Mouse (Mus musculus) small intestine, adult 2 months (tissue): ENCODE measurements around the gene Npb. TPM values are rescaled to one million over a fixed set of nuclear protein-coding genes. Genes with fewer than 3 reads are reported as not detected.

Experiments
- H3K27ac ChIP-seq: fragments of 200-500 bp; 2 replicates; pipeline ENCODE4 v1.5.1; 2012; ENCODE audit warnings: low read depth, low read length, control low read depth, inconsistent platforms; ENCODE audit not compliant: insufficient read depth
- H3K27me3 ChIP-seq: fragments of 200-500 bp; 2 replicates; pipeline ENCODE4 v1.6.1; 2012; ENCODE audit warnings: mild to moderate bottlenecking, moderate library complexity, low read length, inconsistent platforms; ENCODE audit not compliant: control insufficient read depth, insufficient read depth
- H3K36me3 ChIP-seq: fragments of 200-500 bp; 2 replicates; pipeline ENCODE4 v1.6.1; 2012; ENCODE audit warnings: mild to moderate bottlenecking, low read length, control low read depth, inconsistent platforms; ENCODE audit not compliant: control insufficient read depth, insufficient read depth
- H3K4me1 ChIP-seq: fragments of 200-500 bp; 2 replicates; pipeline ENCODE4 v1.6.1; 2012; ENCODE audit warnings: low read length, inconsistent platforms, mixed read lengths; ENCODE audit not compliant: control insufficient read depth, insufficient read depth, insufficient read length
- H3K4me3 ChIP-seq: fragments of 200-500 bp; 2 replicates; pipeline ENCODE4 v1.5.1; 2012; ENCODE audit warnings: low read depth, mild to moderate bottlenecking, control low read depth, inconsistent platforms, low read length, moderate library complexity
- CTCF ChIP-seq: fragments of 200-500 bp; IDR thresholded peaks from 2 replicates; pipeline ENCODE4 v1.5.1; 2012; ENCODE audit warnings: low read depth, mild to moderate bottlenecking, control low read depth, inconsistent platforms, low read length, moderate library complexity, mixed read lengths; ENCODE audit not compliant: insufficient replicate concordance, insufficient read length; ENCODE audit errors: extremely low read depth
- POLR2A ChIP-seq: fragments of 200-500 bp; IDR thresholded peaks from 2 replicates; pipeline ENCODE4 v1.6.1; 2012; ENCODE audit warnings: low read depth, mild to moderate bottlenecking, control low read depth, inconsistent platforms, low read length, moderate library complexity
- WGBS: fragments of 180-500 bp; shearing (Covaris S2); methylation state at CpG from one replicate; pipeline ENCODE4 v1.1.7; 2018; 5-methylcytosine and 5-hydroxymethylcytosine counted together
- polyA plus RNA-seq: library from polyadenylated mRNA; depleted of rRNA; stranded (reverse); fragments of >200 nt; gene quantifications from 2 replicates; pipeline ENCODE4 v1.2.3, GENCODE M21; 2012; rRNA removed

The Npb gene
- polyA plus RNA-seq, 1 experiment, result 0.98 TPM

- WGBS, result 74% methylated on average over 3 of the region's 3 CpGs
Measured at GRCm38 (mm10) chr11:120651872-120652271, 43.6 kb downstream of the Npb start.

GRCm38 (mm10) chr11:120654741-120655140, 46.5 kb downstream of the Npb start:
- no peaks in the 10 kb centered on the region for H3K36me3 ChIP-seq
- peaks cover 9% of the 10 kb centered on the region for H3K27me3 ChIP-seq
- WGBS, result 79% methylated on average over 3 of the region's 3 CpGs
- no peak overlapping the region for H3K4me3 ChIP-seq
- no peak overlapping the region for H3K27ac ChIP-seq
- no peak for TF ChIP-seq CTCF
- TF ChIP-seq POLR2A, result no peak
- peaks cover 3% of the 10 kb centered on the region for H3K4me1 ChIP-seq

More at GRCm38 (mm10) chr11:120651872-120652271, 43.6 kb downstream of the Npb start:
- H3K4me1 ChIP-seq, result peaks cover 2% of the 10 kb centered on the region; the same call in 1 of the 2 replicates
- TF ChIP-seq POLR2A, result no peak
- TF ChIP-seq CTCF, result no peak
- H3K27ac ChIP-seq, result no peak overlapping the region
- H3K4me3 ChIP-seq, result no peak overlapping the region
- H3K27me3 ChIP-seq, result no peaks in the 10 kb centered on the region
- H3K36me3 ChIP-seq, result no peaks in the 10 kb centered on the region

- 59% methylated on average over 4 of the region's 4 CpGs for WGBS
- H3K4me1 ChIP-seq, result peaks cover 13% of the 10 kb centered on the region
- no peaks in the 10 kb centered on the region for H3K36me3 ChIP-seq
- H3K27ac ChIP-seq, result no peak overlapping the region
- H3K4me3 ChIP-seq, result no peak overlapping the region
- H3K27me3 ChIP-seq, result peaks cover 34% of the 10 kb centered on the region
- TF ChIP-seq POLR2A, result no peak
- TF ChIP-seq CTCF, result no peak
Measured at GRCm38 (mm10) chr11:120657301-120657700, 49.0 kb downstream of the Npb start.

Other genes with a start within 250 kb of the Npb start
- gene Fscn2, start 246.9 kb upstream of the Npb start, polyA plus RNA-seq, result not detected in 2 replicates
- gene Faap100, start 229.7 kb upstream of the Npb start, polyA plus RNA-seq, result 32.0 and 49.2 TPM in 2 replicates
- 29.0 and 54.8 TPM in 2 replicates for gene Nploc4, start 170.8 kb upstream of the Npb start, polyA plus RNA-seq
- gene Tspan10, start 165.8 kb upstream of the Npb start, polyA plus RNA-seq, result 0.15 and 0.60 TPM in 2 replicates
- gene Pde6g, start 155.0 kb upstream of the Npb start, polyA plus RNA-seq, result 0.43 TPM in 2 replicates
- 16.6 and 23.6 TPM in 2 replicates for gene Oxld1, start 150.4 kb upstream of the Npb start, polyA plus RNA-seq
- 3.6 and 4.4 TPM in 2 replicates for gene Ccdc137, start 150.4 kb upstream of the Npb start, polyA plus RNA-seq
- gene Arl16, start 140.9 kb upstream of the Npb start, polyA plus RNA-seq, result 14.3 and 15.4 TPM in 2 replicates
- 130 and 155 TPM in 2 replicates for gene Mrpl12, start 123.9 kb upstream of the Npb start, polyA plus RNA-seq
- 298 and 416 TPM in 2 replicates for gene Slc25a10, start 116.6 kb upstream of the Npb start, polyA plus RNA-seq
- gene Gcgr, start 77.8 kb upstream of the Npb start, polyA plus RNA-seq, result 1.4 and 2.6 TPM in 2 replicates
- gene Mcrip1, start 58.8 kb upstream of the Npb start, polyA plus RNA-seq, result 24.0 and 30.3 TPM in 2 replicates
- gene Ppp1r27, start 57.3 kb upstream of the Npb start, polyA plus RNA-seq, result 0.51 TPM in 1 of 2 replicates, not detected in the other
- gene P4hb, start 35.2 kb upstream of the Npb start, polyA plus RNA-seq, result 442 and 705 TPM in 2 replicates
- 489 and 1,022 TPM in 2 replicates for gene Arhgdia, start 26.9 kb upstream of the Npb start, polyA plus RNA-seq
- gene Alyref, start 10.1 kb upstream of the Npb start, polyA plus RNA-seq, result 12.0 and 24.0 TPM in 2 replicates
- 46.4 and 97.9 TPM in 2 replicates for gene Anapc11, start 10.1 kb upstream of the Npb start, polyA plus RNA-seq
- 449 and 1,029 TPM in 2 replicates for gene Pcyt2, start 9.5 kb downstream of the Npb start, polyA plus RNA-seq
- 99.1 and 147 TPM in 2 replicates for gene Sirt7, start 16.8 kb downstream of the Npb start, polyA plus RNA-seq
- 24.8 and 33.6 TPM in 2 replicates for gene Mafg, start 25.1 kb downstream of the Npb start, polyA plus RNA-seq
- gene Pycr1, start 35.3 kb downstream of the Npb start, polyA plus RNA-seq, result 17.1 and 19.9 TPM in 2 replicates
- gene Myadml2, start 39.7 kb downstream of the Npb start, polyA plus RNA-seq, result 0.39 and 1.0 TPM in 2 replicates
- gene Notum, start 52.7 kb downstream of the Npb start, polyA plus RNA-seq, result 0.67 and 0.99 TPM in 2 replicates
- 86.9 and 138 TPM in 2 replicates for gene Aspscr1, start 64.5 kb downstream of the Npb start, polyA plus RNA-seq
- 38.4 and 46.2 TPM in 2 replicates for gene Cenpx, start 105.3 kb downstream of the Npb start, polyA plus RNA-seq
- gene Lrrc45, start 105.4 kb downstream of the Npb start, polyA plus RNA-seq, result 22.0 and 23.9 TPM in 2 replicates
- gene Rac3, start 113.0 kb downstream of the Npb start, polyA plus RNA-seq, result 4.1 and 5.1 TPM in 2 replicates
- gene Dcxr, start 118.8 kb downstream of the Npb start, polyA plus RNA-seq, result 102 and 127 TPM in 2 replicates
- gene Cbr2, start 123.6 kb downstream of the Npb start, polyA plus RNA-seq, result 1.2 and 11.4 TPM in 2 replicates
- 1.4 and 58.5 TPM in 2 replicates for gene Hmga1b, start 154.3 kb downstream of the Npb start, polyA plus RNA-seq
- gene Rfng, start 175.7 kb downstream of the Npb start, polyA plus RNA-seq, result 41.0 and 90.5 TPM in 2 replicates
- gene Gps1, start 175.8 kb downstream of the Npb start, polyA plus RNA-seq, result 57.5 and 86.4 TPM in 2 replicates
- gene Dus1l, start 187.9 kb downstream of the Npb start, polyA plus RNA-seq, result 24.1 and 29.0 TPM in 2 replicates
- 151 and 154 TPM in 2 replicates for gene Fasn, start 216.1 kb downstream of the Npb start, polyA plus RNA-seq